Mouse (Mus musculus) forebrain, embryonic 11.5 days (tissue): ENCODE measurements around the gene Men1. TPM values are rescaled to one million over a fixed set of nuclear protein-coding genes. Genes with fewer than 3 reads are reported as not detected.

Source experiments
- ATAC-seq: fragments of 200-750 bp; cut with Nextera tagmentation; replicated peaks from 2 replicates; pipeline ENCODE4 v1.8.0; 2017; ENCODE audit warnings: moderate TSS enrichment; ENCODE audit not compliant: low FRiP score
- DNase-seq: peaks from one replicate; pipeline ENCODE4 v3.0.0-alpha.2; 2017; ENCODE audit warnings: low spot score
- H3K27ac ChIP-seq: fragments of 300-500 bp; sonication (generic); 2 replicates; pipeline ENCODE4 v1.5.1; 2014; ENCODE audit warnings: low read depth, low read length
- H3K27me3 ChIP-seq: fragments of 300-500 bp; sonication (generic); 2 replicates; pipeline ENCODE4 v1.6.1; 2014; ENCODE audit warnings: mild to moderate bottlenecking, low read length, mixed read lengths; ENCODE audit not compliant: control insufficient read depth, insufficient read depth
- H3K36me3 ChIP-seq: fragments of 300-500 bp; sonication (generic); 2 replicates; pipeline ENCODE4 v1.6.1; 2014; ENCODE audit warnings: mild to moderate bottlenecking, low read length, moderate library complexity, mixed read lengths; ENCODE audit not compliant: control insufficient read depth, insufficient read depth
- H3K4me1 ChIP-seq: fragments of 300-500 bp; sonication (generic); replicated peaks from 2 replicates; pipeline ENCODE4 v1.6.1; 2014; ENCODE audit warnings: low read length, mixed read lengths; ENCODE audit not compliant: control insufficient read depth, insufficient read depth
- H3K4me2 ChIP-seq: fragments of 300-500 bp; sonication (generic); 2 replicates; pipeline ENCODE4 v1.6.1; 2014; ENCODE audit warnings: low read depth, mild to moderate bottlenecking, low read length, moderate library complexity, mixed read lengths; ENCODE audit not compliant: severe bottlenecking
- H3K4me3 ChIP-seq: fragments of 300-500 bp; sonication (generic); 2 replicates; pipeline ENCODE4 v1.5.1; 2014; ENCODE audit warnings: low read depth, low read length
- H3K9ac ChIP-seq: fragments of 300-500 bp; sonication (generic); 2 replicates; pipeline ENCODE4 v1.6.1; 2014; ENCODE audit warnings: low read length
- H3K9me3 ChIP-seq: fragments of 300-500 bp; sonication (generic); 2 replicates; pipeline ENCODE4 v1.6.1; 2016; ENCODE audit warnings: low read length, mixed read lengths; ENCODE audit not compliant: control insufficient read depth
- WGBS: fragments of 180-500 bp; shearing (Covaris S2); extraction: QIAGEN DNeasy Blood & Tissue Kit; methylation state at CpG from one replicate; pipeline ENCODE4 v1.1.7; 2014; 5-methylcytosine and 5-hydroxymethylcytosine counted together
- polyA plus RNA-seq: library from polyadenylated mRNA; unstranded; fragments of >200 nt; fragmentation: Nextera tagmentation; extraction: Ambion mirVana; gene quantifications from 2 replicates; pipeline ENCODE4 v1.2.1, GENCODE M21; 2014

Gene Men1
- polyA plus RNA-seq, 1 experiment from 2014 or later = 97.8 TPM

DNA sequence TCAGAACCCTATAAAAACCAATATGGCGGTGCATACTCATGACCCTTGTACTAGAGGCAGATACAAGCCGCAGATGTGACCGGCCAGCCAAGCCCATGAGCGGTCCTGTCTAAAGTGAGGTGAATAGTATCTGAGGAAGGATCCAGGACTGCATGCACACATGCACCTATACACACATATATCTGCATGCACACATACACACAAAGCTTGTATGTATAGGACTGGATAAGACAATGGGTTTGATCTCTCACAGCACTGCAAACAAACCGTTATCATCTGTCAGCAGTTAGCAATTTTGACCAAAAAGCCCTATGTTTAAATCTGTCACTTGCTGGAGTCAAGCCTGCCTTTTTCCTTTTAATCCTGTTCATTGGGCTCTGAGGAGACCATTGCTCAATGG, 32.7 kb upstream of the Men1 start:
- 94% methylated on average over 5 of the region's 5 CpGs for WGBS
- H3K27ac ChIP-seq = no peak overlapping the region

DNA sequence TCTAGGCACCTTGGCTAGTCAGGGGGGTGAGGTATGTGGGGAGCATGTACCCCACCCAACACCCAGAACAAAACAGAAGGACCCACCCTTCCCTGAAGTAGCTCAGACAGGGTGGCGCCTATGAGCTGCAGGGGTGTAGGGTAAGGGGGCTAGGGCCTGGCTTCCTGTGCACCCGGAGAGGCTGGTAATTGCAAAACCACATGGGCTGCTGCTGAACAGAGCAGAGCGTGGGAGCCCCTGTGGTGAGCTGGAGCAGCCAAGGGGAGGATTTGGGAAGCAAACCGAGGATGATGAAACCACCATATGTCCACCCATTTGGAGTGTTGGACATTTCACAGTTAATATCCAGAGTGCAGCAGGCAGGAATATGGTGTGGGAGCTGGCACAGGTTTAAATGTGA, 32.3 kb upstream of the Men1 start:
- Histone ChIP-seq H3K4me2 (no peak overlapping the region), H3K27ac (no peak overlapping the region), H3K36me3 (peaks cover 7% of the 10 kb centered on the region), H3K9ac (no peak overlapping the region), H3K27me3 (no peaks in the 10 kb centered on the region), H3K4me3 (no peak overlapping the region), H3K4me1 (peaks cover 3% of the 10 kb centered on the region; the same call in 1 of the 2 replicates), H3K9me3 (no peaks in the 10 kb centered on the region)
- ATAC-seq (no peak), DNase-seq (no peak)
- WGBS = 41% methylated on average over 4 of the region's 4 CpGs

More for the DNA sequence above, 32.7 kb upstream of the Men1 start:
- Histone ChIP-seq H3K4me2 (no peak overlapping the region), H3K9ac (no peak overlapping the region), H3K36me3 (peaks cover 7% of the 10 kb centered on the region), H3K27me3 (no peaks in the 10 kb centered on the region), H3K4me3 (no peak overlapping the region), H3K9me3 (no peaks in the 10 kb centered on the region), H3K4me1 (peaks cover 3% of the 10 kb centered on the region; the same call in 1 of the 2 replicates)
- no peak for ATAC-seq
- no peak for DNase-seq

- ATAC-seq (no peak), DNase-seq (no peak)
- Histone ChIP-seq H3K9ac (no peak overlapping the region), H3K4me2 (no peak overlapping the region), H3K4me1 (peaks cover 3% of the 10 kb centered on the region; the same call in 1 of the 2 replicates), H3K36me3 (no peaks in the 10 kb centered on the region), H3K27ac (no peak overlapping the region), H3K4me3 (no peak overlapping the region), H3K27me3 (no peaks in the 10 kb centered on the region), H3K9me3 (no peaks in the 10 kb centered on the region)
- WGBS = 80% methylated on average over 6 of the region's 6 CpGs
These were observed 30.9 kb upstream of the Men1 start for GRCm38 (mm10) chr19:6303831-6304230.

DNA sequence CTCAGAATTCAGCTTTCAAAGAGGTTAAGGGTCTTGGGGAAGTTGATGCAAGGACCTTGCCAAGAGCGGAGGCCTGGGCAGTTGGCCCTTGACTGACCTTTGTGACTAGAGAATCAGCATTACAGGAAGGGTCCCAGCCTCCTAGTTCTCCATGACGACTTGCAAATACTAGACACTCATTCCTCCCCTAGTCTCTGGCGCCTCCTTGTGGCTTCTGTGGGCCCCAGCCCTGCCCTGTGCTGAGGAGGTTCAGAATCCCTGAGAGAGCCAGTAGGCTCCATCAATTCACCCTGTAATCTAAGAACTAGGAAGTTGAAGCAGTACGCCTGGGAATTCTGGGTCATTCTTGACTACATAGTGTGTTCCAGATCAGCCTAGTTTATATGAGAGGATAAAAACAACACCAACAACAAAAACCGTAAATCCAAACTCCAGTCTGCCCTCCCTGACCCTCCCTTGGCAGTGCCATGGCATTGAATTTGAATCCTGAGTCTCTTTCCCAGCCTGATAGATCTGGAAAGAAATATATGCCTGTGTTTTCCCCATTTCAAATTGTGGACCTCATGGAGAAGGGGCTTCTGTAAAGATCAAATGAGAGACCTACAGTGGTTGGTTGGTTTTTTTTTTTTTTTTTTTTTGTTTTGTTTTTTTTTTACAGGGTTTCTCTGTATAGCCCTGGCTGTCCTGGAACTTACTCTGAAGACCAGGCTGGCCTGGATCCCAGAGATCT, 29.8 kb upstream of the Men1 start:
- no peak overlapping the region for H3K27ac ChIP-seq
- 0 out of 2 replicates have a peak, but pooled peaks have one; percentile 60 for ATAC-seq

DNA sequence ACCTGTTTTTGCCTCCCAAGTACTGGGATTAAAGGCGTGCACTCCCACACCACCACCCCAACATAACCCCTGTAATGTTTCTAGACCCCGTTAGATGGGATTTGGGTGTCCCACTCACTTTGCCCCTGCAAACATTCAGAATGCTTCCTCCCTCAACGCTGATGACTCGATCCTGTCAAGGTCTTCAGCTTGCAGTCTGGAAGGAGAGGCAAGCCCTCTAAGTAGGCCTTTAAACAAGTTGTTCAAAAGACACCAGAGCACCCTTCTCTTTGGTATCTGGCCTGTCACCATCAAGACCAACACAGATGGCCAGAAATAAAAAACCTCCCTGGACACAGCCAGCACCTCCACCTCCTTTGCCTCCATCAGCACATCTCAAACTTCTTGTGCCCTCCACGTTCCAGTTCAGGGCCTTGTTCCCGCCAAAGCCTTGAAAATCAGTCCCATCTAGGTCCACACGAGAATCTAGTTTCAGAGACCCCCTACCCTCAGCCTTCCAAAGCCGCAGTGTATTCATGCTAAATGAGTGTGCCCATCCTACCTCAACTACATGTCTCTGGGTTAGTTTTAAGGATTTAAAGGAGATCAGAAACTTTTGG, 29.2 kb upstream of the Men1 start:
- Histone ChIP-seq H3K27ac (no peak overlapping the region), H3K27me3 (no peaks in the 10 kb centered on the region), H3K9ac (peak overlapping the region; percentile 55), H3K4me2 (peak overlapping the region; percentile 70), H3K4me1 (peaks cover 3% of the 10 kb centered on the region; the same call in 1 of the 2 replicates), H3K4me3 (peak overlapping the region; percentile 67), H3K36me3 (no peaks in the 10 kb centered on the region), H3K9me3 (no peaks in the 10 kb centered on the region)
- no peak for DNase-seq
- ATAC-seq = no peak
- 58% methylated on average over 8 of the region's 8 CpGs for WGBS

More for the DNA sequence above, 29.8 kb upstream of the Men1 start:
- WGBS = 27% methylated on average over 5 of the region's 5 CpGs
- H3K9ac ChIP-seq = no peak overlapping the region
- DNase-seq = peak; percentile 90
- peaks cover 3% of the 10 kb centered on the region; the same call in 1 of the 2 replicates for H3K4me1 ChIP-seq
- H3K27me3 ChIP-seq = no peaks in the 10 kb centered on the region
- H3K4me2 ChIP-seq = no peak overlapping the region
- H3K36me3 ChIP-seq = no peaks in the 10 kb centered on the region
- no peak overlapping the region for H3K4me3 ChIP-seq
- no peaks in the 10 kb centered on the region for H3K9me3 ChIP-seq

- H3K4me1 ChIP-seq = peaks cover 3% of the 10 kb centered on the region; the same call in 1 of the 2 replicates
- peak within 1 kb of the TSS; percentile 70 for H3K4me2 ChIP-seq
- WGBS = 2% methylated on average over 32 of the region's 38 CpGs
- H3K9ac ChIP-seq = peak within 1 kb of the TSS; percentile 55
- H3K9me3 ChIP-seq = no peaks in the 10 kb centered on the region
- H3K27me3 ChIP-seq = no peaks in the 10 kb centered on the region
- H3K27ac ChIP-seq = peak within 1 kb of the TSS; percentile 27; the same call in 1 of the 2 replicates
- no peaks in the 10 kb centered on the region for H3K36me3 ChIP-seq
- DNase-seq = peak; percentile 89
- H3K4me3 ChIP-seq = peak within 1 kb of the TSS; percentile 67
- peak; percentile 71 for ATAC-seq
These were observed 28.6 kb upstream of the Men1 start, which contains the start of gene Cdc42bpg for GRCm38 (mm10) chr19:6306137-6306551. TSS of gene Cdc42bpg (plus strand) at chr19:6306456.

DNA sequence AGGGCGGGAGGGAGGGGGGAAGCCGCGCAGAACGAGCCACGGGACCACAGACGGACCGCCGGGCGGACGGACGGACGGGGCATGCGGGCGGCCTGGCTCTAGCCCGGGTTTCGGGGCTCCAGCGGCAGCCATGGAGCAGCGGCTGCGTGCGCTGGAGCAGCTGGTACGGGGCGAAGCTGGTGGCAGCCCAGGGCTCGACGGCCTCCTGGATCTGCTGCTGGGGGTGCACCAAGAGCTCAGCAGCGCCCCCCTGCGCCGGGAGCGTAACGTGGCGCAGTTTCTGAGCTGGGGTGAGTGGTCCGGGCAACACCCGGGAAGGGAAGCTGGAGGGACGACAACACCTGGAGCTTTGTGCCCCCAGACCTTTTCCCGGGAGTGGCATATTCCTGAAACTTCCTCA, 28.2 kb upstream of the Men1 start:
- DNase-seq (peak; percentile 93), ATAC-seq (peak; percentile 51)
- Histone ChIP-seq H3K4me3 (peak overlapping the region; percentile 67), H3K9ac (peak overlapping the region; percentile 55), H3K27me3 (no peaks in the 10 kb centered on the region), H3K4me1 (peaks cover 3% of the 10 kb centered on the region; the same call in 1 of the 2 replicates), H3K4me2 (peak overlapping the region; percentile 70), H3K36me3 (no peaks in the 10 kb centered on the region), H3K9me3 (no peaks in the 10 kb centered on the region), H3K27ac (no peak overlapping the region)
- 0% methylated on average over 33 of the region's 34 CpGs for WGBS

DNA sequence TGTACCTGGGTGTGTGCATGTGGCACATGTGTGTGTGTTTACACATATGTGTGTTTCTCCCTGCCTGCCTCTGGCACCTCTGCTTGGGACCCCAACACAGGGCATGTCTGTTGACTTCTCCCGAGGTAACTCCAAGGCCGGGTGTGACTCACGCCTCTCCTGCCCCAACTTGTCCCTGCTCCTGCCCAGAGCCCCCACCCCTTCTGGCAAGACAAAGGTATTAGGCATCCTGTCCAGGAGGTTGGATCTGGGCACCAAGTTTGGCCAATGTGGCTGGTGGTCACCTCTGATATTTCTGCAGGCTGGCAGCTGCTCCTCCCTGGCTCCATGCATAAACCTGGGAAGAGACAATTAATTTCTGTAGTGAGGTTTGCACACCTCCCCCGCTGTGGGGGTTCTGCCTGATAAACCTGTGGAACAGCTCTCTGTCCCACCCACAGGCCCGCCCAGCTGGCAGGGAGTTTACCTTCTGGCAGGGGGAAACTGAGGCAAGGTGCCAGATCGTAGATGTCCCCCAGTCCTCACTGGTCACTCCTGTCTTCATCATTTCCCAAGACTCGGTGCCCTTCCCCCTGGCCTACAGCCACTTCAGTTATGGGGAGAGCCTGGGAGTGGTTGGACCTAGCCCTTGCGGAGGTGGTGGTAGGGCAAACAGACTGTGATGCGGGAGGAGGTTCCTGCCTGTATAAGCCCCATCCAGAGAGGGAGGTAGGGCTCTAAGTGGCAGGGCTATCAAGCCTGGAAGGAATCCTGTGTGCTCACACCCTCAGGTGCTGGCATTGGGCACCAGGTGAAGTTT, 26.8 kb upstream of the Men1 start:
- Histone ChIP-seq H3K4me2 (no peak overlapping the region), H3K27me3 (no peaks in the 10 kb centered on the region), H3K4me1 (peaks cover 3% of the 10 kb centered on the region; the same call in 1 of the 2 replicates), H3K4me3 (no peak overlapping the region), H3K27ac (no peak overlapping the region), H3K9me3 (no peaks in the 10 kb centered on the region), H3K9ac (no peak overlapping the region), H3K36me3 (no peaks in the 10 kb centered on the region)
- 86% methylated on average over 9 of the region's 9 CpGs for WGBS
- no peak for ATAC-seq
- no peak for DNase-seq
